Mouse (Mus musculus): ENCODE data around the gene Ptprg.

Gene Ptprg

GRCm38 (mm10) chr14:12091730-12092129 lies 538.4 kb downstream of the Ptprg start:
- DNase-seq (ENCODE audit: low spot score): no peak

DNA sequence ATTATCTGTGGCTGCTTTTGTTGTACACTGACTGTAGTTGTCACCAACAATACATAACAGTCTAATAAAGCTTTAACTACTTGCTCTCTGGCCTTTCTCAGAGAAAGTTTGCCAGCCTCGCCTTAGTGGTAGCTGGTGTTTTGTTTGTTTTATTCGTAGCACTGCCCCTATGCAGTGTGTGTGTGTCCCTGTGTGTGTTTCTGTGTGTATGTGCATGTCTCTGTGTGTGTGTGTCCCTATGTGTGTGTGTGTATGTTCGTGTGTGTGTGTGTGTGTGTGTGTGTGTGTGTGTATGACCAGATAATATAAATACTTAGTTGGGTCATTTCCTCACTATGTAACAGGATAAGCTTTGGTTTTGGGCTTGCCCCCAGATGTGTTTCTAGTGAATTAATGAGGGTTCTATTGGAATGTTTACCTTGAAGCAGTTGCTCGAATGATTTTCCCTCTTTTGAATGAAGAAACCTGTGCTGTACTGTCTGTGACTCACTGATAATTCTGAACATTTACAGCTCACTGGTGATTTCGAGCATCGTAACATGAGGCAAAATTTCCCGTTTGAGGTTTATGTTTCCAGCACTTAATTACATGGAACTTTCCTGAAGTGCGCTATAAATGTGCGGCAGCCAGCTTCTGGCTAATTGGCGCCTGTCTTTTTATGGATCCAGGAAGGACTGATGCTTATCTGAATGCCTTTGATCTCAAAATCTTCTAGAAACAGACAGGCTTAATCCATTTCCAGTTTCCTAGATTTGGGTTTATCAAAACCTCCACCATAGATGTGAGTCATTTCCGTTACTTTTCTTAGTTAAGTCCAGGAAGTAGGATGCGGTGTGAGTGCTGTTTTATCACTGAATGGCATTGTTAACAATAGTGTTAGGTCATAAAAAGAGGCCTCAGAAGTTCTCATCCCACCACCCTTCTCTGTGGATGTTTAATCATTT lies 546.3 kb downstream of the Ptprg start:
- DNase-seq (ENCODE audit: low spot score): no peak

DNA sequence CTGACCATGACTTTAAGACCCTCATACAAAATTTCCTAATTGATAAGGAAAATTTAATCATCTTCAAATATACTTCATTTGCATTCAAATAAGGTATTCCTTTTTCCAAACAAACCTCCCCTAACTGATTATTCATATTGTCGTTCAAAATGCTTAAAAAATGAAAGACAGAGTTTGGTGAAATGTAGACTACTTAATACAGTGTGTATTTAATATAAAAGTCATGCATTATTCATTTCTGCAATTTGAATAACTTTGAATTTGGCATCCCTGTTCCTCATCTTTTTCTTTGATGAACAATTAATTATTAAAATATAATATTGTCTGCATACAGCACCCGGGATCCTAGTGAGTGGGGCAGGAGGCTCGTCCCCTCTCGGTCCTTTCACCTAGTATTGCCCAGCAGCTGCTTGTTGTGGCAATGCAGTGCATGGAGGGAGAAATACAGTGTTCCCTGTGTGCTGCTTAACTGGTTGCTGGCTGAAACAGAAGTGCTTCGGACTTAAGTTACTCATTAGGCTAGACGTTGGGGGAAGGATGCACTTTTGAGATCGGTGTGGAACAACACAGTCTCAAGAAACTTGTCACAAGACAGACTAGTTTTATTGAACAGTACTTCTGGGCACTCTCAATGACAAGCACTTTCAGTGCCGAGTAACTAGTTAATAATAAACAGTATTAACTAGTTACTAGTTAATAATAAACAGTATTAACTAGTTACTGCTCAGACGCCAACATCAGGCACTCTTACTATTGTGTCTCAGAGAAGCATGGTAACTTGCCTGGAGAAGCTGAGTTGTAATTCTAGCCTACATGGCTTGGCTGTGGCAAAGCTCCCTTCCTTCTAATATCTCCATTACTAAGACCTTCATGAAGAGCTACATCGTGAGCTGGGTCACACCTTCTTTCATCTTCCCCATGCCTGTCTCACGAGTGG lies 549.3 kb downstream of the Ptprg start:
- no peak for DNase-seq (ENCODE audit: low spot score)

GRCm38 (mm10) chr14:12104297-12105155 lies 551.2 kb downstream of the Ptprg start:
- DNase-seq (ENCODE audit: low spot score): no peak

DNA sequence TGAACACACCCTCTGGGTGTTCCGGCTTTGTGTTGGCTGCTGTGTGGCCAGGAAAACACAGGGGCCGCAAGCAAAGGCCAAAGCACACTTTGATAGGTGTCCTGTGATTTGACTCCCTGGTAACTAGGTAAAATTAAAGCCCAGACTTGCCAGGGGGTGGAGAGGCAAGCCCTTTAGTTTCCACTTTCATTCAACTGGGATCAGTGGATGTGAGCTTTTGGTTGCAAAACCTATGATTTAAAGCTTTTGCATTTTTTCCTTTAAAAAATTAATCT lies 551.8 kb downstream of the Ptprg start:
- DNase-seq (ENCODE audit: low spot score): no peak

DNA sequence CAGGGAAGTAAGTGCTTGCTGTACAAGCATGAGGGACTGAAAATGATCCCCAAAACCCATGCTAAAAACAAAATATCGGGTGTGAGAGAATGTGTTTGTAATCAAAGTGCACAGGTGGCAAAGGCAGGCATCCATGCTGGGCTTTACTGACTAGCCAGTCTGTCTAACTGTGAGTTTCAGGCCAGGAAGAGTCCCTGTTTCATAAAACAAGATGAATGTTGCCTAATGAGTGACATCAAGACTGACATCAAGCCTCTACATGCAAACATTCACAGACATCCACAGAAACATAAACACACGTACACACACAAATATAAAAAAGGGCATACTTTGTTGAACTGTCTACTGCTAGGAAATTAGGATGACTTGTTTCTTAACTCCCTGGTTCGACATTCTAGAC lies 552.3 kb downstream of the Ptprg start:
- no peak for DNase-seq (ENCODE audit: low spot score)

GRCm38 (mm10) chr14:12107459-12107858 lies 554.1 kb downstream of the Ptprg start:
- DNase-seq (ENCODE audit: low spot score): no peak

DNA sequence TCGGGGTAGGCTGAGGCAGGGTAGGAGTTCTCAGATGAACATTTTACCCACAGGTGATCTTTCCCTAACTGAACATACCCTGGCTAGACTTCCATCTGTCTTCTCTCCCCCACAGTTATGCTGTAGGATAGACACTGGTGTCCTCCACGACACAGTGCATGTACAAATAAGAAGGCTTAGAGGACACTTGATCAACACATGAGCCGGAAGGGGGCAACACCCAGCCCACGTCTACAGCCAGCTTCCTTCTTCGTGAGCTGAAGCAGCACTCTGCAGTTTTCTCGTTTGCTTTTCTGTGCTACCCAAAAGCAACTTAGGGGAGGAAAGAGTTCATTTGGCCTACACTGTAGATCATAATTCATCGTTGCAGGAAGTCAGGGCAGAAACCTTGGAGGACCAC lies 554.7 kb downstream of the Ptprg start:
- DNase-seq (ENCODE audit: low spot score): no peak

DNA sequence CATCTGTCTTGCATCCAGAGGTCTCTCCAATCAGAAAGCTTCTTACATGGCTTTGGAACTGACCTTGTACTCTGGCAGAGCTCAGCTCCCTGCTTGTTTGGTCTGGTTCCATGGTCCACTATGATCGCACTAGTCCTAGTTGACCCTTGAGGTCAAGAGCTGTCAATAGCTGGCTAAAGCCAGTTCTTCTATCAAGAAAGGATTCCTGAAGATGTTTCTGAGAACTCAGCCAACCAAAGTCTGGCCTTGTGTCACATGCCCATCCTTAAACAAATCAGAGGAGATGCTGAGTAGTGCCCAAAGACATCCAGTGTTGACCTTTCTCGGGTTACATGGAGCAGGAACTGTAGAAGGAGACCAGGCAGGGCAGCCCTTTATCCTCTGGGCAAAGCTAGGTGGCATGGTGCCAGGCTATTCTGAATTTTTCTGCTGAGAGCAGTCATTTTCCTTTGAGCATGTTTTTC lies 559.2 kb downstream of the Ptprg start:
- DNase-seq (ENCODE audit: low spot score): no peak

DNA sequence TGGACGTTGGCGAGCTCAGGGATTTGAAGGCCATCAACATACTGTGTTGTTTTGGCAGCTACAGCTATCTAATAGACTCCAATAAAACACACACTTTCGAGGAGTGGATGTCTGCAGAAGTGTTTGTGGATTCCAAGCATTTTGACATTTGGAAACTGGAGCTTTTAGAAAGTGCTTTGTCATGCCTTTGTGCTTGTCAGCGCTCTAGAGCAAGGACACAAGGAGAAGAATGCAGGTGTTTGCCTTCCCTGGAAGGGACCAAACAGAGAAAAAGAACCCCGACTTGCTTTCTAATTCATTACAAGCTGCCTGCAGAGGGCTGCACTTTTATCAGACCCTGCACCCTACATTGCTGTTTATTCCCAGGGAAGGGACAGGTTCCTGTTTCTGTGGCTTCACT lies 560.0 kb downstream of the Ptprg start:
- no peak for DNase-seq (ENCODE audit: low spot score)

DNA sequence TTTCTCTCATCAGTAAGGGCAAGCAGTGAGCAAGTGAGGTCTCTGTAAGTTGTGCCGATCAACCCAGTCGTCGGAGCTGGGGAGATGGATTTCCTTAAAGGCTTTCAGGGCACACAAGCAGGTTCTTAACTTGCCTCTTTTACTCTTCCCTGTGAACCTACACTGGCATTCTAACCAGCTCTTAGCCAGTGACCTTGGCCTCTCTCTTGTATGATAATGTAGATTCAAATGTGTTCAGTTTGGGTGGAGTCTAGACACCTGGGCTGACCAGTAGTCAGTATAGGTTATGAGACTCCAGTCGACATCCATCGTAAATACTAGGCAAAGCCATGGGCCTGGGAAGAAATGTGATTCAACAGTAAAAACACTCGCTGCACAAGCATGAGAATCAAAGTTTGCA lies 560.7 kb downstream of the Ptprg start:
- no peak for DNase-seq (ENCODE audit: low spot score)

GRCm38 (mm10) chr14:12119260-12119659 lies 565.9 kb downstream of the Ptprg start:
- DNase-seq (ENCODE audit: low spot score): no peak

DNA sequence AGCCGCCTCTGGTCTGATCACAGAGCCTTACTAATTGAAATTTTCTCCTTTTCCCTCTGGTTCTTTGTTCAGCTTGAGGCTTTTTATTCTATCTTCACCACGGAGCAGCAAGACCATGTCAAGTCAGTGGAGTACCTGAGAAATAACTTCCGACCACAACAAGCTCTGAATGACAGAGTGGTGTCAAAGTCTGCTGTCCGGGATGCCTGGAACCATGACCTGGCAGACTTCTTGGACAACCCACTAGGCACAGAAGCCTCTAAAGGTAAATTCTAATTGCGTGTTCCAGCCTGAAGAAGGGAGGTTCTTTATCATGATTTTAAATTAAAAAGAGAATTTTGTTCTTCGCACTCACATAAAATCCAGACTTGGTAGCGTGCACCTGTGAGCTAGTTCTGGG lies 568.6 kb downstream of the Ptprg start:
- DNase-seq (ENCODE audit: low spot score): no peak

DNA sequence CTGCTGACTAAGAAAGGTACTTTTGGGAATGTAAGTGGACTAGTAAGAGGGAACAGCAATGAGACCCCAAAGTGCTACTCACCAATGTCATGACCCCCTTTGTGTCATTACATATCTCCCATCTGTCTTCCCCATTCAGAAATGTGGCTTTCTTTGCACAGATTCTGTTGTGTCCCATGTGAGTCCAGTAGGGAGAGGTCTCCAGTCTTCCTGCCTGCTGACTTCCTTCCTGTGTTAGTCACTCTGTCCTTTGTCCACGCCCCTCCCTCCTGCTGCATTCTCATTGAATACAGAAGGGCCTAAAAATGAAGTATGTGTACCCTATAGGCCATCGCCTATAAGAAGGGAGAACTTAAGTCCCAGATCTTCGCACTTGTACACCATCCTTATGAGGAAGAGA lies 571.4 kb downstream of the Ptprg start:
- no peak for DNase-seq (ENCODE audit: low spot score)

GRCm38 (mm10) chr14:12127951-12128350 lies 574.6 kb downstream of the Ptprg start:
- DNase-seq (ENCODE audit: low spot score): no peak

DNA sequence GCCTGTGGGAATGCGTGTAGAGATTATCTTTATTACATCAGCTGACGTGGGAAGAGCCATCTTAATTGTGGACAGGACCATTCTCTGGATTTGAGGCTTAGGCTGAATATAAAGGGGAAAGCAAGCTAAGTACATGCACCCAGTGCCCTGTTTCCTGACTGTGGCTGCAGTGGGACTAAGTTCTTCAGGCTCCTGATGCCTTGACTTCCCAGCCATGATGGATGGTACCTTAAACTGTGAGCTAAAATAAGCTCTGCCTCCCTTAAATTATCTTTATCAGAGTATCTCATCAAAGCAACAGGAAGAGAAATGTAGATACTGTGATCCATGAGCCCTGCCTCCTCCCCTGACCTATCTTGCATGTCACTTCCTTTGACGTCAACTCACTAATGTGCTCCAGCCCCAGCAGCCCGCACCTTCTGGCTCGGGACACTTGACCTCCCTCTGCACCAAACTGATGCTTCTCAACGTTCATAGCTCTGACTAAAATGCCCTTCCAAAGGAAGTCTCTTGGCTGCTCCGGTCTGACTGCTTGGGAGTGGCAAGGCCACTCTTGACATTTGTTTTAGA lies 578.8 kb downstream of the Ptprg start:
- DNase-seq (ENCODE audit: low spot score): no peak

GRCm38 (mm10) chr14:12133163-12133562 lies 579.8 kb downstream of the Ptprg start:
- no peak for DNase-seq (ENCODE audit: low spot score)

DNA sequence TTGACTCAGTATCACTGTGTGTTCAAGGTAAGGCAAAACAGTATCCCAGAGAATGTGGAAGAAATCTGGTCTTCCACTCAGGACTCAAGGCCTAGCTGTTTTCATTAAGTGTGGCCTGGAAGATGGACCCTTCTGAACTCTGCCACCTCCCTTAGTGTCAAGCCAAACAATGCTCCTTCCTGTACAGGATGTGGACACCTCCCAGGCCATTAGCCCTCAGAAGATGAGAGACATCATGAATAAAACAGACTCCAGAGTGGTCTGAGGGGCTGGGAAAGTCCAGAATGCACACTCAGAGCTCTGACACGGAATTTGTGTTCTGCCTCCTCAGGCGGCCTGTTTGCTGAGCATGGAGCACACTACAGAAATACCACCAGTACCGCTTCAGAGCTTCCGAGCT lies 581.2 kb downstream of the Ptprg start:
- no peak for DNase-seq (ENCODE audit: low spot score)

DNA sequence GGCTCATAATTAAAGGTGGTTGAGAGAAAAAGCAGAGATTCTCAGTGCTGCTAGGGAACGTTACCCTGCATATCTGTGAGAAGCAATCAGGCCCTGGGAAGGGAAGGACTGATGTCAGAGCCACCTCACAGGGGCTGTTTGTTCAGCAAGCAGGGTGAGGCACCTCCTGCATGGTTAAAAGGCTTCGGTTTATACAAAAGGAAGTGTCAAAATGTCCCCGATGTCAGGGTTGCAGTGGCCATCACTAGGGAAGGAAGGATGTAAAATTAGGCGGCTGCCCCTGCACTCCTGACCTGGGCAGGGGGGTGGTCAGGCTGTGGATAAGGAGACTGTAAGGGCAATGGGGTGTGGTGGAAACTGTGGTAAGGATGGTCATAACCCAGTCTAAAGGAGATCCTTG lies 583.2 kb downstream of the Ptprg start:
- no peak for DNase-seq (ENCODE audit: low spot score)

GRCm38 (mm10) chr14:12139643-12140481 lies 586.5 kb downstream of the Ptprg start:
- peak; percentile 85 for DNase-seq (ENCODE audit: low spot score)
